Mouse (Mus musculus) cerebellum, adult 11 months (tissue): ENCODE measurements around the gene Fads3.

Experiments used
- DNase-seq: peaks from one replicate; pipeline ENCODE4 v3.0.0; 2022

The Fads3 gene

DNA sequence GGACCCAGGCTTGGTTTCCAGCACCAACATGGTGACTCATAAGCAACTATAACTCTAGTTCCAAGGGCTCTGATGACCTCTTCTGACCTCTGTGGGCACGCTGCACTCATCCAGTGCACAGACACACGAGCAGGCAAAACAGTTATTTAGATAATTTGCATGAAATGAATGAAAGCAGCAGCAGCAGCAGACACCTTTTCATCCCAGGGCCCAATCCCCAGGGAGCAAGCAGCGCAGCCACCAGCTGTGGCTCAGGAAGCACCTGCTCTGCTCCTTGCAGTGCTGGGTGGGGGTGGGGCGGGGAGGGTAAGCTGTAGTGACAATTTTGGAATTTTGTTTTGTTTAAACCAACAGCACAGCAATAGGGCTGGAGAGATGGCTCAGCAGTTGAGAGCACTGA, 30.5 kb downstream of the Fads3 start:
- no peak for DNase-seq

DNA sequence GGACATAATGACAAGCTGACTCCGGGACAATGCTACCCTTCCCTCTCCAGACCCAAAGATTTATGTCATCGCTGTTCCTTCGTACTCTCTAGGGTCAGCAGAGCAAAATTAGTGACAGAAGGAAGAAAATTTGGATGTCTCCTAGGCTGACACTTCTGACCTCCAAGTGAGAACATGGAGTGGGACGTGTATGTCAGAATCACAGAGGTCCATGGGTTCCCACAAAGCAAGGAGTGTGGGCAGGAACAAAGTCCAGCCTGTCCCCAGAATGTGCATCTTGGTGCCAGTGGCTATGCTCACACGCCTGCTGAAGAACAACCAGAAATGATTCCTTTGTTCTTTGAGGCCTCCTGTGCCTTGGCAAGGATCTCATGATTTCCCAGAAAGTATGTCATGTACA, 31.8 kb downstream of the Fads3 start:
- DNase-seq, result no peak

DNA sequence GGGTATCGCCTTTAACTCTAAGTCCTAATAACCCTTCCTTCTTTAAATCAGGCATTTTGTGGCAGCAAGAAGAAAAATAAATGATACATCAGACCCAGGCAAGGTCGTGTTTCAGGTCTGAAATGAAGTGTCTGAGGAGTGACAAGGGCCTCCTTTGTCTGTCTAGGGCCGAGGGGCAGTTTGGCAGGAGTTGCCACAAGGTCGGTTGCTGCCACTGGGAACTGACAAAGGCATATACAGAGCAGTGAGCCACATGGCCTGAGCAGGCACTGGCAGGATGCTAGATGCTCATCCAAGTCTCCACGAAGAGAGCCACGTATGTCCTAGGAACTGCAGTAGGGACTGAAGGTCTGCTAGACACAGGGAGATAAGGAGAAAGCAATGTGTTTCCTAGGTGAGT, 37.0 kb downstream of the Fads3 start:
- DNase-seq, result no peak

DNA sequence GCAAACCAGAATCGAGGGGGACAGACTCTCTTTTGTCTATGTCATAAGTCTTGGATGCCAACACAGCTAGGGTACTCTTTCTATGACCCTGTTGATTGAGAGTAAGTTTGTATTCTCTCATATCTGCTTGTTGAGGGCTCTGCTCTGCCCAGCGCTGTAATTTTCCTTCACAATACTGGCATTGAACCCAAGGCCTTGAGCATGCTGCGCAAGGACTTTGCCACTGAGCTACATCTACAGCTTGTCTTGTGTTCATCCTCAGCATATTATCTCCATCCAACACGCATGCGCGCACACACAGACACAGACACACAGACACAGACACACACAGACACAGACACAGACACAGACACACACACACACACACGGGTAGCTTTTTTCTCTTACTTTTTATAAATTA, 39.0 kb downstream of the Fads3 start:
- DNase-seq, result no peak

DNA sequence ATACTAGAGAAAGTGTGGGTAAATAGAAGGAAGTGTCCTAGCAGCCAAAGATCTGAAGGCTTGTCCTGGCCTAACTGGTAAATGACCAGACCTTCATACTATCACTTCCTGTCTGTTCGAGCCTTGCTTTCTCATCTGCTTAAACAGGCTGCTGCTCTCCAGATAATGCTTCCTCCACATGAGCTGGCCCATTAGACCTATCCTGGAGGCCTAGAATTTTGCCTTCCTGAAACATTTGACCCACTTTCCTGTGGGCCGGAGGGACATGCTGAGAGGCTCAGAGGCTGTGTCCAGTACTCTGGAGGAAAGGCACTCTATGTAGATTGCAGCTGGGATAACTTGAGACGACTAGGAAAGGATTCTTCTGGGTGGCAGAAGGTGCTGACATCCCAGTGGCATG, 40.7 kb downstream of the Fads3 start:
- DNase-seq, result no peak

DNA sequence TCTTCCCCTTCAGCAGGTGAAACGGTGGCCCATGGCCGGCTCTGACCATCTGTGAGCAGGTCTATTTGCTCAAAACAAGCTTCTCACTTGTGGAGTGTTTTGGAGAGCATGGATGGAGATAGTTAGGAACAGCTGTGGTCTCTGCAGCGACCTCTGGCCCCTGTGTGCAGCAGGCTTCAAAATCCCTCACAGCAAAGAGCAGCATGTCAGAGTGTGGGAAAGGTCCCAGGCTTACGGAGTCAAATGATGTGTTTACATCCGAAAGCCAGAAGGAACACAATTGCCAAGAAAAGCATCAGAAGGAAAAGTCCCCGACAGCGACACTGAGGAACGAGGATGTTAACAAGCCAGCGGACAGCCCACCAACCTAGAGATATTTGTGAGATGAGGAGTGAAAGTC, 44.1 kb downstream of the Fads3 start:
- DNase-seq, result no peak

DNA sequence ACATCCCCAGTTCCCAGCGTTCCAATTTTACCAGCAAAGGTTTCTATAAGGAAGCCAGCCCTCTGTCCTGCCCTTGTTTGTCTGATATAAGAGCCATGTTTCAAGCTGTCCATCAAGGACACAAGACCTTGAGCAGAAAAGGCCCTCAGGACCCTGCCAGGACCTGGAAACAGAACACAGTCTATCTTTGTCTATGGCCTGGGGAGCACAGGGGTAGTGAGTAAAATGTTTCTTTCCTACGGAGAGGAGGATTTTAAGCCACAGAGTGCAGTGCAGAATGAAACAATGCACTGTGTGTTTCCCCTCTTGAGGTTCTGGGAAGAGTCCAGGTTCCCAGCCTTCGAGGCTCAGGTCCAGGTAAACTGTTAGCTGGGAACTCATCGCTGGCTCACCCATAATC, 45.6 kb downstream of the Fads3 start:
- DNase-seq, result no peak

DNA sequence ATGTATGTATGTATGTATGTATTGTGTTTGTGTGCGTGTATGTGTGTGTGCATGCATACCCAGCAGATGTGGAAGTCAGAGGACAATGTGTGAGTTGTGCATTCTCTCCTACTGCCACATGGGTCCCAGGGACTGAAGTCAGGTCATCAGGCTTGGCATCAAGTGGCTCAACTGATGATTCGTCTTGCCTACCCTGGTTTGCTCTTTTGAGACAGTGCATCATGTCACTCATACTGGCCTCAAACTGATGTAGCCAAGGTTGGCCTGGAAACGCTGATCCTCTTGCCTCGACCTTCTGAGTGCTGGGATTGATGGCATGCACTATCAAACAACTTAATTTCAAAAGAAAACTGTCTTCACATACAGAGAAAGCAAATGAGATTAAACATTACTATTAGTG, 52.5 kb downstream of the Fads3 start:
- DNase-seq, result no peak

DNA sequence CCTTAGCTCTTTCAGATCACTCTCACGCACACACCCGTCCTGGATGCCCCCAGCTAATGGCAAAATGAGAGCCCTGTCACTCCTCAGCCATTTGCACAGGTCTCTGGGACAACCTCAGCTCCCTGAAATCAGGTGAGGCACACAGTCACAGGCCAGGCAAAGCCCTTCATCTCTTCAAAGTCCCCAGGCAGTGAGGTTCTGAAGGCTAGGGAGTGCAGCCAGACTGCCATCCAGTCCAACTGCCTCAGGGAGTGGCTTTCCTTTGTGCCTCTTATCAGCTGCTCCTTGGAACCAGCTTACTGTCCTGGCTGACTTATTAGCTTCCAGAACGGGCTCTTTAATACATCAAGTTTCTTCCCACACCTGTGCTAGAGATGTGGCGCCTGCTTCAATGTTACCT, 53.3 kb downstream of the Fads3 start:
- DNase-seq, result no peak

DNA sequence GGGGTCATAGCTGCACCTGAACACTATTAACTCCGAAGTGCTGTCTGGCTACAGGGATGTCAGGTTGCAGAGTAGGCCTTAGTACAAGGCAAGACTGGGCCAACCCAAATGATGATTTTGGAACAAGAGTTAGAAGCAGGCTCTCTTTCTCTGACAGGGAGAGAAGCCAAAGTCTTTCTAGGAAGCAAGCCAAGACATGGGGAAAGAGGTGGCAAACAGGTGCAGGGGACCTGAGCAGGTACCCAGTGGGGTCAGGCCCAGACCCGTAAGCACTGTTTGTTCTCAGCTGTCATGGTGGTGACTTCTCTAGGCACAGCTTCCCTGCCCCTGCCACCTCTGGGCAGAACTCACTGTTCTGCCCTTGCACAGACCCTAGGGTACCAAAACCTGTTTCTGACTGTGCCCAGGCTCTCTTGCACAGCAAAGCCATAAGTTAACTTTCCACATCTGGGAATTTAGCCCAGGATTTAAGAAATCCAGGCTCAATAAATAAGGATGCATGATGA, 55.1 kb downstream of the Fads3 start:
- DNase-seq, result no peak

DNA sequence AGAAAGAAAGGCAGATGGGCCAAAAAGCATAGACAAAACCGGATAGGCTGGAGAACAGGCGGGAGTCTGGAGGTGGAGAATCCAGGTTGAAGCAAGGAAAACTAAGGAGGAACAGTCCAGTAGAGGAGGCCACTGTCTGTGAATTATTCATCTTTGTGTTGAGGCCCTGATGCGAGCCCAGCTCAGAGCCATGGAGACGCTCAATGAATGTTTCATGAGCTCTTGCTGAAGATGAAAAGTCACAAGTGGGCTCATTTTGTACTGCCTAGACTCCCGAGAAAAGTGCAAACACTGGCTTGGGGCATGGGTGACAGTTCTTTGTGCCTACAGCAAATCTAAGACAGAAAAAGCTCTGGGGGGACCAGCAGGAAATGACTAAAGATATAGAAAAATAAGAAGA, 56.5 kb downstream of the Fads3 start:
- no peak for DNase-seq

DNA sequence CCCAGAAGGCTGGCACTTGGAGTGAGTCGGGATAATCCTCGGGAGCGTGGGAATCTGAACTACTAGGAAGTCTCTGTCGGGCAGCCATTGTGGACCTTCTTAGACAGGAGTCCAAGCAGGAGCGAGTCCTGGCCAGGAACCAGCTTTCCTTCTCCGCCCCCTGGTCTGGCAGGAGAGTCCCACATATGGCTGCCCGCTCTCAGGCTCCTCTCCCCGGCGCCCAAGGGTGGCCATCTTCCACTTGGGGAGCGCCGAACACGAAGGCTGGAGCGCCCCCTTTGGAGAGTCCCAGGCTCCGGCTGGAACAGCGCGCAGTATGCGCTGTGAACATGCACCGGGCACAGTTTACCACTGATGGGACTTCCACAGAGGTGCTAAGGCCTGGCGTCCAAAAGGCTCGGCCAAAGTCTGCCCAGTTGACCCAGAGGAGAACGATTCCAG, 59.3 kb downstream of the Fads3 start:
- peak; percentile 20 for DNase-seq

DNA sequence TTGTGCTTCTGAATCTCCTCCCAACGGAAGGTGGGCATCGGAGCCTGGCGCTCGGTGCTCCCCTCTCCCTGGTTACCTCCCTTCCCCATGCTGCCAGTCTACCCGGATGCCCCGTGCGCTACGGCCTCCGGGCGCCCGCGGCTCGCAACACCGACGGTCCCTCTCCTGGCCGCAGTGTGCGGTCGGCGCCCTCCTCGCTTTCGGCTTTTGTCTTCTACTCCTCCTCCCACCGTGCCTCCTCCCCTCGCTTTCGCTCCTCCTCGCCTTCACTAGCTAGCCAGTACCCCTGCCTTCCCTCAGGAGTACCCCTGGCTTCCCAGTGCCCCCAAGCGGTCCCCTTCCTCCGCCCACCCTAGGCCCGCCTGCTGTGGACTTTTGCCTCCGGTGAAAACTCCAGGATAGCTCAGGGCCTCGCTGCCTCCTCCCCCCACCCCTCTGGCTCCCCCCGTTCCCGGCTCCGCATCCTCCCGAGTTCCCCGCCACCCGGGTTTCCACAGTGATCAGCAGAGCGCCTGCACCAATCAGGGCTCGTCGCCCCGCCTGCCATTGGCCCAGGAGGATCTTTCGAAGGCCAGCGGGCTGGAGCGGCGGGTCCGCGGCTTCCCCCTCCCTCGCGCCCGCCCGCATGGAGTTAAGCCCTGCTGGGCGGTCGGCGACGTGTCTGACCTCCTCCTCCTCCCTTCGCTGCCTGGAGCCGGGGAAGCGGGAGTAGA, 60.1 kb downstream of the Fads3 start, which contains the start of gene Fads2:
TSS of gene Fads2 (minus strand) at position 406 of the 713 bp plus-strand sequence.
- peak; percentile 38 for DNase-seq

DNA sequence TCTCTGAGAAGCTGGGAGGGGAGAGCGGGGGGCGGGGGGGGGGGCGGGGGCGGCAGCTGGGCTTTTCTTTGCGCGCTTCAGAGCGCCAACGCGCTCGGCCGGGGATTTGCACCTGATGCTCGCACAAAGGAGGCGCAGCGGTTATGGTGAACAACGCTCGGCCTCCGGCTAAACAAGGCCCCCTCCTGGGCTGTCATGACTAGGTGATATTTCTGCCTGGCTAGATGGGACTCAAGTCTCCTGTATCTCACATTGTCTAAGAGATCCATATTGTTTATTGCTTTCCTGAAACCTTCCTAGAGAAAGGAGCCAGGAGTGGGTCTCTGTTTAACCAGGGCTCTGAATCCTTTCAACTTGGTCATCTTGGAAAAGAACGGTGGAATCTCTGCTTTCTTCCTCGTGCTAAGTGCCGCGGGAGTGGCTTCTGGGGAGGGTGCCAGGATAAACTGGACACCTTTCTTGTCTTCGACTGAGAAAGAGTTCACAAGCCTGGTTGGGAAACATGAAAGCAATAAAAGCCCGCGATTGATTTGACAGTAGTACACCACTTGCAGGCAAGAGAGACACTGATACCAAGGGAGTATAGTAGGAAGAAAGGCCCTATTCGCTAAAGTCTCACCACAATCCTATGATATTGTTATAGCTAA, 60.8 kb downstream of the Fads3 start:
- DNase-seq, result no peak

DNA sequence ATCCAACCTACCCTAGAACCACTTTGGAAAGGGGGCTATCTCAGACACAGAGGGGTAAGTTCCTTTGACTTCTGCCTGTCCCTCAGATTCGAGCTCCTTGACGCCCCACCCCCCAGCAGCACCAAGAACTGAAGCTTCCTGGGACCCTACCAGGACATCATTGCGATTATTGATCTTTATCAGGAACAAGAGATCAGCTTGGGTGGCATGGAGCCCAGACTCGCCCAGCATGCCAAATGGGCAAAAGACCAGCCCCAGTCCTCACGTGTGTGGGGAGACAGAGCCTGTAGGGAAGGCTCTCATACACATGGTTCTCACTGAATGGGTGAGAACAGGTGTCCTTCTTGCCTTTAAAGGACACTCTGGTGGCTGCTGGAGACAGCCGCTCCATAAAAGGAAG, 62.9 kb downstream of the Fads3 start:
- DNase-seq, result no peak

DNA sequence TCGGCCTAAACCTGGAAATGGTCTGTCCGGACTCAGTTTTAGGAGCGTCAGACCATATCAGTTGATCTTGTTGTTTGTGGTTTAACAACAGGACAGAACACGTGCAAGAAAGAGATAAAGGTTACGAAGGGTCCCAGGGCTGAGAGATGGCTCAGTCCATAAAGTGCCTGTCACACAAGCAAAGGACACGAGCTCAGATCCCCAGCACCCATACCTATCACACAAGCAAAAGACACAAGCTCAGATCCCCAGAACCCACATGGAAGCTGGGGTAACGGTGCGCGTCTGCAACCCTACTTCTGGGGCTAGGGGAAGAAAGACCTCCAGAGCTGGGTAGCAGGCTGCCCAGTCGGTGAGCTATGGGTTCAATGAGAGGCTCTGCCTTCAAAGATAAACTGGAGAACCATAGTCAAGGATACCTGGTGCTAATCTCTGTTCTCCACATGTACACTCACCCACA, 63.7 kb downstream of the Fads3 start:
- DNase-seq, result no peak

DNA sequence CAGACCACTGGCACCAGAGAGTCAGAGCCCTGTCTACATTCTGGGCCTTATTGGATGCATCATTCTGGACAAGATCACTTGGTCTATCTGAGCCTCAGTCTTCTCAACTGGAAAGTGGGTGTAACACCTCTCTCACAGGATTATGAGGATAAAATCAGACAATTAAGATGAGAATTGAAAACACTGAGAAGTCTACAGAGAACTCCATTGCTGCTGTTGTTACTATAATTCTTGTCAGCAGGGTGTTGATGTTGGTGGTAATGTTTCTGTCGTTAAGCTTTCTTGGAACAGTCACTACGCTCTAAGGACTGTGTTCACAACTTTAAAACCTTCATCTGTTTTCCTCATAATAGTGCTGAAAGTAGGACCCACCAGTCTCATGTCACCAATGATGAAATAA, 65.3 kb downstream of the Fads3 start:
- no peak for DNase-seq

DNA sequence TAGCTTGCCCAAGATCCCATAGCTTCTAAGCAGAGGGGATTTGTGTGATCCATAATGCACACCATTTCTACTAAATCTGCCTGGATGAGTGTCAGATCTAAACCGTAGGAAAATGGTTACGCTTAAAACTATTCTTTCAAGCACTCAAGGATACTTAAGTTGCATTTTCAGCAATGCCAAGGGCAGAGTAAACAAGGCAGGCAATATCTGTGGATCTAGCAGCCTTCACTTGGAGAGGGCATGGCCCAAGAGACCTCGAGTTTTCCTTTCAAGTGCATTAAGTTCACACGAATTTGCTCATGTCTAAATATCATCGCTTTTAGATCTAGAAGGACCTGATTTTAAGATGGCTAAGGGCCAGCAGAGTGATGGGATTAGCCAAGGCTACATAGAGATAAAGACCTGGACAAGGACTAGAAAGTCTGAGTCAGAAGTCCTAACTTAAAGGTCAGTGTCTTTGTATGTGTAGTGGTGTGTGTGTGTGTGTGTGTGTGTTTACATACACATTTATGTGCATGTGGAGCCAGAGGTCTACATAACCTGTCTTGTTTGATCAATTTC, 65.8 kb downstream of the Fads3 start:
- DNase-seq, result no peak

DNA sequence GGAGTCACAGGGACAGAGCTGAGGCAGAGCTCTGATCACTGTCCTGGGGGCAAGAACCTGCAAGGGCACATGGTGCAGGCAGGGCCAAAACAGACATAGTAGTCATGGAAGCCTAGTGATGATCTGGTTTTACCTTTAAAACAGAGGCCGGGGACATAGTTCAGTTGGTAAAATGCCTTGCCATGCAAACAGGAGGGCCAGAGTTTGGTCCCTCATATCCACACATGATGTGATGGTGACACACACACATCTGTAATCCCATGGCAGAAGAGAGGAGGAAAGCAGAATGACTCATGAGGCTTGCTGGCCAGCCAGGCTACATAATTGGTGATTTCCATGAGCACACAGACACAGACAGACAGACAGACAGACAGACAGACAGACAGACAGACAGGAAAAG, 66.8 kb downstream of the Fads3 start:
- no peak for DNase-seq

DNA sequence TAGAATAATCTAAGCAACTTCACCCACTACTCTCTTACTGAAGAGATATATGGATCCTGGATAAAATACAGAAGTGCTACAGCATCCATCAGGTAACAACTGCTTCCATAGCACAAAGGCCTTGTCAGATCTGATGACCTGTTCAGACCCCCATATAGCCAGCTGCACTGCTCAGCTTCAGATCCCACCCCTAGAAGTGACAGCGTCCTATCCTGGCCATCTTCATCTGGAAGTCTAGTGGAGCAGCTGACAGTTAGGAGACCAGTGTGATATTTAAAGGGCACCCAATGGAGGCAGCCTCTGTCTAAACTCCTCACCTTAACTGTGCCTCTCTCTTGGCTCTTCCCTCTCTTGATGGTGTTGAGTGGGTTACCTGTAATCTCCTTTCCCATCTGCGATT, 67.3 kb downstream of the Fads3 start:
- DNase-seq, result no peak
